Mouse (Mus musculus): ENCODE data around the gene Tbata. TPM values are rescaled to one million over a fixed set of nuclear protein-coding genes. Genes with fewer than 3 reads are reported as not detected.

Gene Tbata
- polyA plus RNA-seq, 2 experiments: not detected

DNA sequence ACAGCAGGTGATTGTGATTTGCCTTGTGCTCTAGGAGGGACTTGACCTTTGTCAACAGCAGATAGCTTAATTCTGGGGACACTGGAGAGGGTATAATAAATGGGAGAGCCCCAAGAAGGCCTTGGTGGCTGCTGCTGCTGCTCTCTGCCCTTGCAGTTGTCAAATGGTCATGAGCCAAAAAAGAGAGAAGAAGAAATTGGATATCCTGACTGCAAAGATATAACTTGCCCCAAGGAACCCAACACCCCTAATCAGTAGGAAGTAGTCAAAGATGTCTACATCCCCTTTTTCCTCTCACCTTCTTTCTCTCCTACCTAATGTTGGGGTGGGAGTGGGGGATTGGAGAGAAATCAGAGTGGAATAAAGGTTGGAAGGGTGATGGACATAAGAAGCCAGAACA is 19.6 kb upstream of the Tbata start:
- Histone ChIP-seq H3K27me3 (ENCODE audit: control insufficient read depth, insufficient read depth, low read length) (no peaks in the 10 kb centered on the region), H3K4me1 (replicated peaks; ENCODE audit: control insufficient read depth in 2 of 2, insufficient read depth in 2 of 2, low read length in 1 of 2) (peaks cover 22 to 38% of the 10 kb centered on the region in 2 experiments), H3K27ac (no peak overlapping the region), H3K4me2 (ENCODE audit: low read depth) (no peak overlapping the region), H3K9me3 (ENCODE audit: control insufficient read depth, low read length) (no peaks in the 10 kb centered on the region), H3K36me3 (replicated peaks; ENCODE audit: control insufficient read depth, insufficient read depth, low read depth) (no peaks in the 10 kb centered on the region), H3K9ac (replicated peaks) (no peak overlapping the region), H3K4me3 (ENCODE audit: insufficient read depth in 1 of 2, low read depth in 2 of 2, low read length in 2 of 2) (no peak overlapping the region)
- TF ChIP-seq EP300 (IDR thresholded peaks at IDR 0.05; ENCODE audit: low read depth): no peak
- TF ChIP-seq CTCF (IDR thresholded peaks at IDR 0.05; ENCODE audit: low read depth): no peak
- no peak for DNase-seq (ENCODE audit: low read depth in 3 of 3, low spot score in 3 of 3)
- ATAC-seq (ENCODE audit: insufficient read depth): no peak

DNA sequence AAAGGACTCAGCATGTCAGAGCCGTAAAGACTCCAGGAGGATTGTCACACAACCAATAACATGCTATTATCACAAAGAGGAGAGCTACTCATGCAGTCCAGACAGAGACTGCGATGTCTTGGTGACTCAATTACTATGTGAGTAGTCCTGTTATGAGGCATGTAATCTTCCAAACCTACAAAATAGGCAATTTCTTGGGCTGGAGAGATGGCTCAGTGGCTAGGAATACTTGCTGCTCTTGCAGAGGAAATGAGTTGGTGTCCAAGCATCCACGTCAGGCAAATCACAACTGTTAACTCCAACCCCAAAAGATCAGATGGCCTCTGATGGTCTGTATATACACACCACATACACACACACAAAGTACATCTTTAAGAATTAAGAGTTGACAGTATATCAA is 16.1 kb upstream of the Tbata start:
- Histone ChIP-seq H3K4me2 (ENCODE audit: low read depth) (no peak overlapping the region), H3K9me3 (ENCODE audit: control insufficient read depth, low read length) (no peaks in the 10 kb centered on the region), H3K4me1 (replicated peaks; ENCODE audit: control insufficient read depth in 2 of 2, insufficient read depth in 2 of 2, low read length in 1 of 2) (peaks cover under 1 to 13% of the 10 kb centered on the region in 2 experiments), H3K9ac (replicated peaks) (no peak overlapping the region), H3K27ac (no peak overlapping the region), H3K4me3 (ENCODE audit: insufficient read depth in 1 of 2, low read depth in 2 of 2, low read length in 2 of 2) (no peak overlapping the region), H3K27me3 (ENCODE audit: control insufficient read depth, insufficient read depth, low read length) (no peaks in the 10 kb centered on the region), H3K36me3 (replicated peaks; ENCODE audit: control insufficient read depth, insufficient read depth, low read depth) (no peaks in the 10 kb centered on the region)
- ATAC-seq (ENCODE audit: insufficient read depth) (no peak), DNase-seq (ENCODE audit: low read depth in 3 of 3, low spot score in 3 of 3) (no peak)
- TF ChIP-seq CTCF (IDR thresholded peaks at IDR 0.05; ENCODE audit: low read depth) (no peak), EP300 (IDR thresholded peaks at IDR 0.05; ENCODE audit: low read depth) (no peak)
- WGBS (ENCODE audit: insufficient replicate concordance): 58% methylated on average over 3 of the region's 3 CpGs

DNA sequence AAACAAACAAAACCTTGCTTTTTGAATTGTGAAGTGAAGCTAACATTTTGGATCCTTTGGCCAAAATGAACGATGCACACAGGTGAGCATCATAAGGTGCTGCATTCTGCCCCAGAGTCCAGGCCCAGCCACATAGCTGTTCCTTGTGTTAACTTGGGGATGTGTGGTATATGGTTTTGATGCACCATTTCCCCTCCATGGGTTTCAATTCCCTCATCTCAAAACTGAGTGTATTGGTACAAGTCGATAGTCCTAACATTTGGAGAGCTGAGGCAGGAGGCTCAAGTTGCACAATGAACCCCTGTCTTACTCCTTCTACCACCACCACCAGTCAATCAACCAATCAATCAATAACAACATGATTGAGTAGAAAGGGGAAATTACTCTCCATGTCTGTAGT is 15.3 kb upstream of the Tbata start:
- ATAC-seq (ENCODE audit: insufficient read depth) (no peak), DNase-seq (ENCODE audit: low read depth in 3 of 3, low spot score in 3 of 3) (no peak)
- Histone ChIP-seq H3K4me3 (ENCODE audit: insufficient read depth in 1 of 2, low read depth in 2 of 2, low read length in 2 of 2) (no peak overlapping the region), H3K27ac (no peak overlapping the region), H3K9ac (replicated peaks) (no peak overlapping the region), H3K4me2 (ENCODE audit: low read depth) (no peak overlapping the region), H3K36me3 (replicated peaks; ENCODE audit: control insufficient read depth, insufficient read depth, low read depth) (no peaks in the 10 kb centered on the region), H3K4me1 (replicated peaks; ENCODE audit: control insufficient read depth in 2 of 2, insufficient read depth in 2 of 2, low read length in 1 of 2) (peaks cover 0 to 7% of the 10 kb centered on the region in 2 experiments; a peak in 3 of 4 replicates), H3K27me3 (ENCODE audit: control insufficient read depth, insufficient read depth, low read length) (no peaks in the 10 kb centered on the region), H3K9me3 (ENCODE audit: control insufficient read depth, low read length) (no peaks in the 10 kb centered on the region)
- whole genome bisulfite sequencing (ENCODE audit: insufficient replicate concordance): 71% methylated on average over 2 of the region's 2 CpGs
- TF ChIP-seq EP300 (IDR thresholded peaks at IDR 0.05; ENCODE audit: low read depth) (no peak), CTCF (IDR thresholded peaks at IDR 0.05; ENCODE audit: low read depth) (no peak)

- H3K27ac ChIP-seq: no peak overlapping the region
- H3K9me3 ChIP-seq (ENCODE audit: control insufficient read depth, low read length): no peaks in the 10 kb centered on the region
- no peak overlapping the region for H3K4me2 ChIP-seq (ENCODE audit: low read depth)
- peaks cover 0 to 2% of the 10 kb centered on the region in 2 experiments; a peak in 1 of 4 replicates for H3K4me1 ChIP-seq (replicated peaks; ENCODE audit: control insufficient read depth in 2 of 2, insufficient read depth in 2 of 2, low read length in 1 of 2)
- no peaks in the 10 kb centered on the region for H3K36me3 ChIP-seq (replicated peaks; ENCODE audit: control insufficient read depth, insufficient read depth, low read depth)
- no peak overlapping the region for H3K9ac ChIP-seq (replicated peaks)
- ATAC-seq (ENCODE audit: insufficient read depth): no peak
- DNase-seq (ENCODE audit: low read depth in 3 of 3, low spot score in 3 of 3): no peak
- WGBS (ENCODE audit: insufficient replicate concordance): 61% methylated on average over 3 of the region's 3 CpGs
- TF ChIP-seq CTCF (IDR thresholded peaks at IDR 0.05; ENCODE audit: low read depth) (no peak), EP300 (IDR thresholded peaks at IDR 0.05; ENCODE audit: low read depth) (no peak)
- H3K4me3 ChIP-seq (ENCODE audit: insufficient read depth in 1 of 2, low read depth in 2 of 2, low read length in 2 of 2): no peak overlapping the region
- H3K27me3 ChIP-seq (ENCODE audit: control insufficient read depth, insufficient read depth, low read length): no peaks in the 10 kb centered on the region
Observed at GRCm38 (mm10) chr10:61158594-61158993, 13.2 kb upstream of the Tbata start.

DNA sequence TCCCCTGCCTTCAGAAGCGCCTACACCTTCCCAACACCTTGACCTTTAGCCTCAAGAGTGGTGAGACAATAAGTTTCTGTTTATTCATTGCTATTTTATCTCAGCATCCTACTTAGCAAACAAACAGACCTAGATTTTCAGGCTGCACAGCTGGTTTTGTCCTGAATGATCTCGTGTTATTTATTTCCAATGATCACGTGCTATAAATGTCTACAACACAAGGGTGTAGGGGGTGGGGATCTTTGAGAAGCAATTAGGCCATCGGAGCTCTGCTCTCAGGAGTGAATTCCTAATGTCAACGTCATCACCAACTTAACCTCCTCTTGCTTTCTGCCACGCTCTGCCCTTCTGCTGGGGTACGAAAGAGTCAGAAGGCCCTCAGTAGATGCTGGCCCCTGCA is 11.7 kb upstream of the Tbata start:
- H3K27ac ChIP-seq: no peak overlapping the region
- no peaks in the 10 kb centered on the region for H3K36me3 ChIP-seq (replicated peaks; ENCODE audit: control insufficient read depth, insufficient read depth, low read depth)
- no peaks in the 10 kb centered on the region for H3K9me3 ChIP-seq (ENCODE audit: control insufficient read depth, low read length)
- ATAC-seq (ENCODE audit: insufficient read depth): no peak
- H3K27me3 ChIP-seq (ENCODE audit: control insufficient read depth, insufficient read depth, low read length): no peaks in the 10 kb centered on the region
- DNase-seq (ENCODE audit: low read depth in 3 of 3, low spot score in 3 of 3): no peak
- no peak overlapping the region for H3K4me2 ChIP-seq (ENCODE audit: low read depth)
- 56% methylated on average over 7 of the region's 7 CpGs for WGBS (ENCODE audit: insufficient replicate concordance)
- no peaks in the 10 kb centered on the region; a peak in 1 of 4 replicates for H3K4me1 ChIP-seq (replicated peaks; ENCODE audit: control insufficient read depth in 2 of 2, insufficient read depth in 2 of 2, low read length in 1 of 2)
- TF ChIP-seq EP300 (IDR thresholded peaks at IDR 0.05; ENCODE audit: low read depth) (no peak), CTCF (IDR thresholded peaks at IDR 0.05; ENCODE audit: low read depth) (no peak)
- no peak overlapping the region for H3K9ac ChIP-seq (replicated peaks)
- H3K4me3 ChIP-seq (ENCODE audit: insufficient read depth in 1 of 2, low read depth in 2 of 2, low read length in 2 of 2): no peak overlapping the region

Data from liver, embryonic 14.5 days (tissue).